Mouse (Mus musculus): ENCODE measurements around the gene Gm28308. TPM values are rescaled to one million over a fixed set of nuclear protein-coding genes. Genes with fewer than 3 reads are reported as not detected.

Gene Gm28308
- total and polyA plus RNA-seq, 2 experiments from 2014 or later, result not detected

GRCm38 (mm10) chr6:52231885-52232567 lies 18.9 kb upstream of the Gm28308 start:
- ATAC-seq (ENCODE audit: low FRiP score) (no peak), DNase-seq (ENCODE audit: low spot score) (no peak)
- 2% methylated on average over 18 of the region's 18 CpGs for WGBS
- no peaks in the 10 kb centered on the region for H3K9me3 ChIP-seq (ENCODE audit: low read length)
- H3K4me1 ChIP-seq (ENCODE audit: insufficient read depth, low read length), result no peaks in the 10 kb centered on the region
- no peaks in the 10 kb centered on the region for H3K36me3 ChIP-seq (ENCODE audit: insufficient read depth, low read length)
- H3K4me2 ChIP-seq (ENCODE audit: low read depth, low read length, poor library complexity, severe bottlenecking), result no peak overlapping the region
- peaks cover 93% of the 10 kb centered on the region for H3K27me3 ChIP-seq (ENCODE audit: insufficient read depth, low read length)
- no peak overlapping the region for H3K4me3 ChIP-seq (ENCODE audit: low read depth, low read length)
- no peak overlapping the region for H3K27ac ChIP-seq (ENCODE audit: low read depth, low read length)
- no peak for TF ChIP-seq CTCF (IDR thresholded peaks at IDR 0.05)
- no peak overlapping the region for H3K9ac ChIP-seq (replicated peaks; ENCODE audit: low read length, poor library complexity, severe bottlenecking)

- Histone ChIP-seq H3K4me3 (ENCODE audit: low read depth, low read length) (no peak within 1 kb of the TSS), H3K27me3 (ENCODE audit: insufficient read depth, low read length) (peaks cover 90% of the 10 kb centered on the region), H3K9ac (replicated peaks; ENCODE audit: low read length, poor library complexity, severe bottlenecking) (no peak within 1 kb of the TSS), H3K4me2 (ENCODE audit: low read depth, low read length, poor library complexity, severe bottlenecking) (no peak within 1 kb of the TSS), H3K4me1 (ENCODE audit: insufficient read depth, low read length) (no peaks in the 10 kb centered on the region), H3K36me3 (ENCODE audit: insufficient read depth, low read length) (no peaks in the 10 kb centered on the region), H3K27ac (ENCODE audit: low read depth, low read length) (no peak within 1 kb of the TSS), H3K9me3 (ENCODE audit: low read length) (no peaks in the 10 kb centered on the region)
- under 1% methylated on average over 24 of the region's 36 CpGs for WGBS
- ATAC-seq (ENCODE audit: low FRiP score) (no peak), DNase-seq (ENCODE audit: low spot score) (no peak)
- no peak for TF ChIP-seq CTCF (IDR thresholded peaks at IDR 0.05)
Measured at GRCm38 (mm10) chr6:52230516-52231165, 17.5 kb upstream of the Gm28308 start, which contains the start of gene Hoxa9. Hoxa9 (minus strand) TSS chr6:52231089.

- no peak for TF ChIP-seq CTCF (IDR thresholded peaks at IDR 0.05)
- no peak overlapping the region for H3K4me3 ChIP-seq (ENCODE audit: low read depth, low read length)
- H3K27ac ChIP-seq (ENCODE audit: low read depth, low read length), result no peak overlapping the region
- H3K4me2 ChIP-seq (ENCODE audit: low read depth, low read length, poor library complexity, severe bottlenecking), result no peak overlapping the region
- peaks cover 90% of the 10 kb centered on the region for H3K27me3 ChIP-seq (ENCODE audit: insufficient read depth, low read length)
- H3K9ac ChIP-seq (replicated peaks; ENCODE audit: low read length, poor library complexity, severe bottlenecking), result no peak overlapping the region
- DNase-seq (ENCODE audit: low spot score), result no peak
- H3K4me1 ChIP-seq (ENCODE audit: insufficient read depth, low read length), result no peaks in the 10 kb centered on the region
- H3K36me3 ChIP-seq (ENCODE audit: insufficient read depth, low read length), result no peaks in the 10 kb centered on the region
- 3% methylated on average over 43 of the region's 44 CpGs for WGBS
- no peaks in the 10 kb centered on the region for H3K9me3 ChIP-seq (ENCODE audit: low read length)
- no peak for ATAC-seq (ENCODE audit: low FRiP score)
Measured at GRCm38 (mm10) chr6:52229558-52230416, 16.6 kb upstream of the Gm28308 start.

GRCm38 (mm10) chr6:52228475-52229465 lies 15.6 kb upstream of the Gm28308 start:
- DNase-seq (ENCODE audit: low spot score) (no peak), ATAC-seq (ENCODE audit: low FRiP score) (no peak)
- H3K9ac ChIP-seq (replicated peaks; ENCODE audit: low read length, poor library complexity, severe bottlenecking), result no peak overlapping the region
- H3K9me3 ChIP-seq (ENCODE audit: low read length), result no peaks in the 10 kb centered on the region
- 2% methylated on average over 38 of the region's 38 CpGs for WGBS
- H3K4me3 ChIP-seq (ENCODE audit: low read depth, low read length), result no peak overlapping the region
- no peak overlapping the region for H3K27ac ChIP-seq (ENCODE audit: low read depth, low read length)
- peaks cover 90% of the 10 kb centered on the region for H3K27me3 ChIP-seq (ENCODE audit: insufficient read depth, low read length)
- H3K36me3 ChIP-seq (ENCODE audit: insufficient read depth, low read length), result no peaks in the 10 kb centered on the region
- no peak for TF ChIP-seq CTCF (IDR thresholded peaks at IDR 0.05)
- no peaks in the 10 kb centered on the region for H3K4me1 ChIP-seq (ENCODE audit: insufficient read depth, low read length)
- H3K4me2 ChIP-seq (ENCODE audit: low read depth, low read length, poor library complexity, severe bottlenecking), result no peak overlapping the region

GRCm38 (mm10) chr6:52227470-52228222 lies 14.5 kb upstream of the Gm28308 start:
- no peaks in the 10 kb centered on the region for H3K4me1 ChIP-seq (ENCODE audit: insufficient read depth, low read length)
- H3K36me3 ChIP-seq (ENCODE audit: insufficient read depth, low read length), result no peaks in the 10 kb centered on the region
- no peak for TF ChIP-seq CTCF (IDR thresholded peaks at IDR 0.05)
- no peak for DNase-seq (ENCODE audit: low spot score)
- H3K9ac ChIP-seq (replicated peaks; ENCODE audit: low read length, poor library complexity, severe bottlenecking), result no peak overlapping the region
- H3K4me3 ChIP-seq (ENCODE audit: low read depth, low read length), result no peak overlapping the region
- H3K27ac ChIP-seq (ENCODE audit: low read depth, low read length), result no peak overlapping the region
- H3K27me3 ChIP-seq (ENCODE audit: insufficient read depth, low read length), result peaks cover 87% of the 10 kb centered on the region
- no peak for ATAC-seq (ENCODE audit: low FRiP score)
- 3% methylated on average over 11 of the region's 11 CpGs for WGBS
- H3K4me2 ChIP-seq (ENCODE audit: low read depth, low read length, poor library complexity, severe bottlenecking), result no peak overlapping the region
- H3K9me3 ChIP-seq (ENCODE audit: low read length), result no peaks in the 10 kb centered on the region
